Mouse (Mus musculus) frontal cortex, postnatal 25 days (tissue): ENCODE data around the gene Plau.

Experiments
- DNase-seq, 2 experiments: peaks; one replicate each; pipeline ENCODE4 v3.0.0; 2022; ENCODE audit warnings: low spot score in 2 of 2

Gene Plau

DNA sequence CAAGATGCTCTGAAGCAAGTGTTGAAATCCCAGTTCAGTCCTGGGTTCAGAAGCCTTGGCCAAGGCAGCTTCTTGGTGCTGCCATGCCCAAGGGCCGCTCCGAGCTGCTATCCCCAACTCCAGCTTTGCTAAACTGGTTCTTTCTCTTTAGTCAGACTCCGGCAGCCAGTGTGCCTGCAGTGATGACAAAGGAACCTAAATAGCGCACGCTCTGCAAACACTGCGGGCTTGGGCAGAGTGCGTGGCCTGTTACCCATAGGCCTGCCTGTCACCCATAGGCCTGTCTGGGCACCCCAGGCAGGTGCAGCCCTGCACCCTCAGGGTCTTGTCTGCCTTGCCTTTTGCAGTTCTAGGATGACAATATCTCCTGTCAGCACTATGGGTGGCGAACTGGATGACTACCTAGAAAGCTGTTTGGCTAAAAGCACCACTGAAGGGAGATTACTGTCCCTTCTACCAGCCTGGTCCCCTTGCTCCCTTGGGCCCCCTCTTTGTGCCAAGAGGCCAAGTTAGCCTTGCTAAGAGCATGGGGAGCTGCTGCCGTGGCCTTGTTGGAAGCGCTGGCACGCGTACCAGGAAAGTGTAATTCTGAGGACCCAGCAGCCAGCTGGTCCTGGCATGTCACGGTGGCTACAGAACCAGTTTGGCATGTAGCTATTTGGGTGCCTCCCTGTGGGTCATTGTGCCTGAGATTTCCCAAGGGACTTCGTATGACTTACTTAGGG, 30.2 kb upstream of the Plau start:
- DNase-seq, result no peak

DNA sequence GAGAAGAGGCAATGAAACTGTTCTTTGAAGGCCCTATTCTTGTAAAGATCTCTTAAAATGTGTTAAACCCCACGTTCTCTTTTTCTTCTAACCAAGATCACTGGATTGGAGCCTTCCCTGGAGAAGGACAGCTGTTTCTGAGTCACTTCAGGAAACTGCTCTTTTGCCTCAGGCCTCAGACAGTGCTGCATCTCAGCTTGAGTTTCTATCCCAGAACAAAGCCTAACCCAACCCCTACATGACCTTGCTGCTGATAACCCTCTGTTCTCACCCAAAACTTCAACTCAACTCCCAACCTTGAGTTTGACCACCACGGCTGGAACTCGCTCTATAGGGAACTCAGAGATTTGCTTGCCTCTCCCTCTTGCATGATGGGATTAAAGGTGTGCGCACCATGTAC, 27.1 kb upstream of the Plau start:
- no peak for DNase-seq

DNA sequence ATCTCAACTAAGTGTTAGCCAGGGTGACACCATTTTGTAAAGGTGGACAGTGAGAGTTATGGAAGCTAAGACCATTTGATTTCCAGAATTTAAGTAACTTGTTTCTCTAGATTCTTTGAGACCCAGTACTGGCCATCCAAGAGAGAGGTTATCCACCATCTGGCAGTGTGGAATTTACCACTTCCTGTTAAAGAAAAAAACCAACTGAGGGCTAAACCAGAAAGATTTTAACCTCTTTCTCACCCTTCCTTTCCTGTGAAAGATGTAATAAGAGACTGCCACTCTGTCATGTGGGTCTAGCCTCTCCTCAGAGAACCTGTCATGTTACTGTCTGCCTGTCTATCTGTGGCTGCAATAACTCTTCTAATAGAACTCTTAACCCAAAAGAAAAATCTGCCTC, 26.6 kb upstream of the Plau start:
- no peak for DNase-seq

DNA sequence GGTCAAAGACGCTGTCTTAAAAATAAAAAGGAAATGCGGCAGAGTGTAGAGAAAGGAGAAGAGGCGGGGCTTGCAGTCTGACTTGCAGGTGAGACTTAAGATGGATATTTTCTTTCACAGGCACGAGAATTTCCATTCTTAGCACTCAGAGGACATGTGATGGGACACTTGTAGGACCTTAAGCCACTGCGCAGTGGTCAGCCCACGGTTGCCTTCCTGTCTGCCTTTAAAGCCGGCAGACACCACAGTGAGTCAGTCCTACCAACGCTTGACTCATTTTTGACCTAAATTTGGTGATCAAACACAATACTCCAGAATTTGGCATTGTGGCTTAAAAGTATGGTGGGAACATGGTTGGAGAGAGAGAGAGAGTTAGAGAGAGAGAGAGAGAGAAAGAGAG, 25.2 kb upstream of the Plau start:
- no peak for DNase-seq

DNA sequence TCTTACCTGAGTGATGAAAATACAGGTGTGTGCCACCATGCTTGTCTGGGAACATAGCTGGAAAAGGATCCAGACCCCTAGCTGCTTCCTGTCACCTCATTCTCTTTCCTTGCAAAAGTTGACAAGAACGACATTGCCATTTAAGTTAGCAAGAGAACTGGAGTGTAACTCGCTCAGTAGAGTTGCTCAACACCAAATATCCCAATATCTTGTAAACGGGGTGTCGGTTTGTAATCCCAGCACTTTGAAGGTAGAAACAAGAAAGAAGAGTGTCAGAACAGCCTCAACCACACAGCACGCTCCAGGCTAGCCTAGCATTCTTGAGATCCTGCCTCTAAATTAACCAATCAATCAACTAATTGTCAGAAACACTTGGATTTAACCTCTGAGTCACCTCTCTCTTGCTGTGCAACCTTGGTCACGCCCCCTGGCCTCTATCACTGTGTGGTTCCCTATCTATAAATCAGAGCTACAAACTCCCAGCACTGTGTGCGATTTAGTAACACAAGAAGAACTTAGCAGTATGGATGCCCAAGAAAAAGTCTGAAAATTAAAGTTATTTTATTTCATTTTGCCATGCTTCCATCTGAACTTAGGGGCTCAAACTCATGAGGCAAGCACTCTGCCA, 24.6 kb upstream of the Plau start:
- no peak for DNase-seq

DNA sequence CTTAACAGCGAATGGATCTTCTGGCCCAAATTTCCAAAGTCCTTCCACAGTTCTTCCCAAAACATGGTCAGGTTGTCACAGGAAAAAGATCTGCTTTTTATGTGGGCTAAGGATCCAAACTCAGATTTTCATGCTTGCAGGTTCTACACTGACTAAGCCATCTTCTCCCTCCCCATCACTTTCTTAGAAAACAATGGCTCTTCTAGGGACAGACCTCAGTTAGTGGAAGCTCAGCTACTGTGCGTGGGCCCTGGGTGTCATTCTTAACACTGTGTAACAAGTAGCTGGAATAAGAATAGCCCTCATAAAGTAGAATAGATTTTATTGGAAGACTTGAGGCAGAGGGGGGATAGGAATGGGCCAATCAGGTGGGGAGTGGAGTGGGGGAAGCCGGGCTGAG, 21.0 kb upstream of the Plau start:
- no peak for DNase-seq

DNA sequence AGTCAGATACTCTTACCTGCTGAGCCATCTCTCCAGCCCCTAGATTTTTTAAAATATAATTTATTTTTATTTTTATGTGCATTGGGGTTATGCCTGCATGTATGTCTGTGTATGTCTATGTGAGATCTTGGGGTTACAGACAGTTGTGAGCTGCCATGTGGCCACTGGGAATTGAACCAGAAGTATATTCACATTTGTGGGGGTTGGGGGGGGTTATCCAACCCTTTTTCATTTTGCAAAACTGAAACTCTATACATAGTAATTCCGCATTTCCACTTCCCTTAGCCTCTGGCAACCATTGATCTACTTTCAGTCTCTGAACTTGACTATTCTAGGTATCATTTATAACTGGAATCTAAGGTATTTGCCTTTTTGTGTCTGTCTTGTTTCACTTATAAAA, 11.9 kb upstream of the Plau start:
- DNase-seq, result no peak

DNA sequence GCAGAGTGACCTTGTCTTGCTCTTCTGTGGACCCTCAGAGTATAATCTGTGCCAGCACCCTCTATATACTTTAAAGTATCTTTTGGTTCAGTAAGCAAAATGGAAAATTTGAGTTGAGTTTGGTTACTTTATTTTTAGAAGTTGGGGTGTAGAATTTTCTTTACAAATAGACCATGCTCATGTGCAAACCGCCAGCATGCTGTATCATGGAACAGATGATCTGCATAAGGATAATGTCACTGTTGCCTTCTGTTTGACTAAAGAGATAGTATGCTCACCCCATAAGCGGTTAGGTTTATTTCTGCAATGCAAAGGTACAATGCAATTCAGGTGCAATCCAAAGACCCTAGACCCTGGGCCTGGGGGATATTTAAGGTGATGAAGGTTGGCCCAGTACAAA, 10.9 kb upstream of the Plau start:
- DNase-seq, result no peak

DNA sequence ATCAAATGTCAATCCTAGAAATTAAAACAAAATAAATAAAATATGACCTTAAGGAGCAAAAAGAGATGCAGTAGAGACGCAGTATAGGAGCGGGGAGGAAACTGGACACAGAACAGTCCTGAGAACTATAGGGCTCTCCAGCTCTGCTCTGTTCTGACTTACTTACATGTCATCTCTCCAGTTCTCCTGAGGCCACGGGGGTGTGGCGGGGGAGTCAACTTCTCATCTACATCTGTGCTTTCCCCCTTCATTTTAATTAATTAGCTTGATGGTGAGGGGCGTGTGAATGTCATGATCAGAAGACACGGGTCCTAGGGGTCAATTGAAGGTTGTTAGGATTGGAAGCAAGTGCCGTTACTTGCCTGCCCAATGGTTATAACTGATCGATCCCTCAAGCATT, 9.4 kb upstream of the Plau start:
- no peak for DNase-seq

DNA sequence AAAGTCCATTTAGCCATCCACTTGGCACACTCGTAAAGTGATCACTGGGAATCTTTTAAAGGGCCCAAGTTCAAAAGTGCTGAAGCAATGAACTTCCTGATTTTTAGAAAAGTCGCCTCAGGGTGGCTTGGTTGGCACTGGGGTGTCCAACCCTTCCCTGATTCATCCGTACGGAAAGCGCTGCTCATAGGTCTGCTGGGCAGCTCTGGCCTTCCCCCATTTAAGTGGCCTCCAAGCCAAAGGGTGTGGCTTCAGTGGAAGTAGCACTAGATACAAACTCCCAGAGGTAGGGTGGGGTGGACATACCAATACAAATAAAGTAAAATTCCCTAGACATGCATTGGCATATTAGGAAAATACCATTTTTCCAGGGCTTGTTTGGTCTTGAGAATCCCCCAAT, 9.0 kb upstream of the Plau start:
- DNase-seq, result no peak

DNA sequence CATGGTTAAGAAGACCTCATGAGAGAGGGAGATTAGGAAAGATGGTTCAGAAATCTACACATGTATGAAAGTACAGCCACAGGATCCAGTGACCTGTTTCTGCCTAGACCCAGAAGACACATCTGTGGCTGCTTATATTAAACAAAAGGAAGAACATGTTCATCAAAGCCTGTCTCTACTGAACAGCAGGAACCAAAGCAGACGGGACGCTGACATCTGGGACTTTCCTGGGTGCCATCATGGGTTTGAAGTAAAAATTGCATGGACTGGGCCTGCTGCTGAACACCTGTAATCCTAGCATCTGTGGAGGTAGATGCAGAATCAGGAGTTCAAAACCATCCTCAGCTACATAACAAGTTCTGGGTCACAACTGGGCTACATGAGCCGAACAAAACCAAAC, 7.9 kb upstream of the Plau start:
- DNase-seq, result no peak

DNA sequence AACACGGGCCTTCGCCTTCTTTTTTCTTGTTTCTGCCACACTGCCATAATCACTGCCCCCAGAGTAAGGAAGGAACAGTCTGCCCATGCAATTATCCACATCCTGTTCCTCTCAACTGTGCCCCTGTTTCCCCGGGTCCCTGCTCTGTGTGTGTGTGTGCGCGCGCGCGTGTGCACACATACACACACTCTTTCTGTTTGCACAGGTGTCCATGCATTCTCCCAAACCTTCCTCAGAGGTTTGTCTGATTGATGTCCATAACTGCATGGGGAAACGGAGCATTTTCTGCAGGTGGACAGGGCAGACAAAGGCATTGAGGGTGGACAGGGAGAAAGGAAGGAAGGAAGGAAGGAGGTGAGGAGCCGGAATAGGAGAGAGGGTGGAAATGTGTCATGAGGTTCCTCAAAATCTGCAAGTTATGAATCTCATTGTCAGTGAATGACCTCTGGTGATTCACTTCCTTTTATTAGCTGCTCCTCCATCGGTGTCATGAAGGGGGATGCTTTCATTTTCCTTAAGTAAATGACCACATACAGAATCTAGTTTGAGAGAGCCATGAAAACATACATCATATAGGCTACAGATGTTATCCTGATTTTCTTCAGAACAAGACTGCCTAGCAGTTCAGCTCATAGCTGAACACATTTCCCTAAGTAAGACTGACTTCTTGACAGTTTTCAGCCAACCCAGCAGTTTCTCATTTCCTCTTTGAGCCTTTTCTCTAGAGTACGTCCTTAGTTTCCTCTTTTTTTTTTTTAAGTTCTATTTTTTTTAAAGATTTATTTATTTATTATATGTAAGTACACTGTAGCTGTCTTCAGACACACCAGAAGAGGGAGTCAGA, 6.7 kb upstream of the Plau start:
- DNase-seq, result no peak

DNA sequence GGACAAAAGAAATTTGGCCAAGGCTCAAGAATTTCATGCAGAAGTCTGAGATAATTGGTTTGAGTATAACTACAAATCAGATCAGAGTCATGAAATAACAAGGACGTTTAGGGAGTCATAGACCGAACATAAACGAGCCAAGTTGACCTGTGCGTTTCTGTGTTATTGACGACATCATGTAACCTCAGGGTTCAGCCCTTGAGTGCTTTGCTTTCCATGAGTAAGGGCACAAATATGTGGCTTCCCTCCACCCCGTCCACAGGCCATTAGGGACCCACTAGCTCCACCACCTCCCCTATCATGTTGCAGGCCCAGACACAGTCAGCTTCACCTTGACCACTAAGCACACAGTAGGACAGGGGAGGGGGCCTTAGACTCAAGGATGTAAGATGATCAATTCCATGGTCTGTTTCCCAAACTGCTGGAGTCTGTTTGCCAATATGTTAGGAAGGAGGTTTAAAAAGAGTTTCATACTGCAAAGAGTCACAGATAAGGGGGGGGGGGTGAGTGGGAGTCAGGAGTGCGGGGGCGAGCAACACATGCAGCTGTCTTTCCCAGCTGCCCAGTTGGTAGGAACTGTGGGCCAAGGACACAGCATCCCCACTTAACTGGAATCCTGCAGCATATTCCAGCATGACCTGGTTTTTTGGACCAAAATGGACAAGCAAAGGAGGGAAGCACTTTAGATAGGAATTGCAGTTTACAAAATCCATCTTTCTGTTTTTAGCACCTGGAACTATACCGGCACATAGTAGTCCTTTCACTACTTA, 5.1 kb upstream of the Plau start:
- DNase-seq, result no peak

DNA sequence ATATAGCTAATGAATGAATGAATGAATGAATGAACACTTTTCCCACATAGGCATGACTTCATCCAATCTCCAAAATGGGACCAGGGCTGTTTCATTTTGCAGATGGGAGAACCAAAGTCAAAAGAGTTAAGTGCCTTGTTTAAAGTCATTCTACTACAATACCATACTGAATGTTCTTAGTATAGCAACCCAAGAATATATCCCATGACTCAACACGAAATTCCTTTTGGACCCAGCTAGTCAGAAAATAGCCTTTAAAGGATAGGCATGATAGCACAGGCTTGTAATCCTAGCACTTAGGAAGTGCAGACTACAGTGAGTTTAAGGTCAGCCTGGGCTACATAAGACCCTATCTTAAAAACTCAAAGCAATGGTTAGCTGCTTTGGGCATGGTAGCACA, 4.5 kb upstream of the Plau start:
- no peak for DNase-seq

DNA sequence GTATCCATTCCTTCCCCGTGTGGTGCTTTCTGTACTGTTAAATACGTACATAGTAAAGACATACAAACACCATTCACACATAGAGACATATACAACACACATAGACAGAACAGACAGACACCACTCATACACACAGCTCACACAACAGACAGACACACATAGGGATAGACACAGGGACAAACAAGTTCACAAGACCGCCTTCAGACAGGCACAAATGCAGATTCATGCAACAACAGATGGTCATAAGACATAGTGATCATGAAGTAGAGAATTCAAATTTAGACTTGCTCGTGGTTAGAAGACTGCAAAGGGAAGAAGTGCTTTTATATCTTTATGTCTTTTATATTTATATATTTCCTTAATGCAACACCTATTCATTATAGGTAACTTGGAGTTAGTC, 2.9 kb upstream of the Plau start:
- DNase-seq, result no peak

DNA sequence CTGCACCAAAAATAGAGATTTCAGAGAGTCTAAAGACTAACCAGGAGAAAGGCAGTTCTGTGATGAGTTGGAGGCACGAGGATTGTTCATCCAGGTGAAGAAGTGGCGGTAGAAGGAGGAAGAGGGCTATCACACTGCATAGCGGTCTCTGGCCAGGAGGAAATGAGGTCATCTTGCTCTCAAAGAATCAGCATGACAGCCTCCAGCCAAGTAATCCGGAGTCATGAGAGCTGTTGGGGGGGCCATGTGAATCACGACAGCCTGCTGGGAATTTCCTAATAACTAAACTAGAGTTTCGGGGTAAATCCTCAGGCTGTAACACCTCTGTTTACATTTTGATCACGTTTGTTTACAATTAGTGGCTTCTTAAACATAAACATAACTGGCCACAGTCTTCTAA, 2.3 kb upstream of the Plau start:
- DNase-seq, result no peak

DNA sequence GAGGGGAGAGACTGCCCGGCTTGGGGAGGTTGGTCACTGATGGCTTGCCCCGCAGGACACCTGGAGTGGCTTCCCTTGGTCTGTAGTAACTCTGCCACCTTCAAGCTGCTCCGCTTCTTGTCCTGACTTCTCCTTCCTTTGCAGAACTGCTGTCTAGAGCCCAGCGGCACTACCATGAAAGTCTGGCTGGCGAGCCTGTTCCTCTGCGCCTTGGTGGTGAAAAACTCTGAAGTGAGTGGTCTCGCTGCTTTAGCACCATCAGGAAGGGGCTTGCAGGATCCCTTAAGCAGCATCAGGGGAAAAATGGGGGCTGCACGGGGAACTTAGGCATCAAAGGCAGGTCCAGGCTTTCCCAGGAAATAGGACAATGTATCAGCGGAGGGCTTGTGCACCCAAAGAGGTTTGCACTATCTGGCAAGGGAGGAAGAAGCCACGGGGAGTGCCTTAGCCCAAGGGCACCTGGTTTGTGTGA, 481 bp downstream of the Plau start:
- DNase-seq, result no peak

DNA sequence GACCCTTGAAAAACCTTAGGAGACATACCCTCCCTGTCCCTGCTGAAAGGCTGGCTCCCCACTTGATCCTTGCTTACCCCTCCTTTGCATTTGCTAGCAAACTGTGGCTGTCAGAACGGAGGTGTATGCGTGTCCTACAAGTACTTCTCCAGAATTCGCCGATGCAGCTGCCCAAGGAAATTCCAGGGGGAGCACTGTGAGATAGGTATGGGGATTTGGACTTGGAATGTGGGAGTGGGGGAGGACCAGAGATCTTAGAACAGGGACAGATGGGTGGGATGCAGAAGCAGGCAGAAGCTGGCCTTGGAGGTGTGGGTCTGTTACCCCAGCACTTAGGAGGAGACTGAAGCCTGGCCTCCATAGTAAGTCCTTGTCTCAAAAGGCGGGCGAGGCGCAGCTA, 1.2 kb downstream of the Plau start:
- DNase-seq, result no peak

DNA sequence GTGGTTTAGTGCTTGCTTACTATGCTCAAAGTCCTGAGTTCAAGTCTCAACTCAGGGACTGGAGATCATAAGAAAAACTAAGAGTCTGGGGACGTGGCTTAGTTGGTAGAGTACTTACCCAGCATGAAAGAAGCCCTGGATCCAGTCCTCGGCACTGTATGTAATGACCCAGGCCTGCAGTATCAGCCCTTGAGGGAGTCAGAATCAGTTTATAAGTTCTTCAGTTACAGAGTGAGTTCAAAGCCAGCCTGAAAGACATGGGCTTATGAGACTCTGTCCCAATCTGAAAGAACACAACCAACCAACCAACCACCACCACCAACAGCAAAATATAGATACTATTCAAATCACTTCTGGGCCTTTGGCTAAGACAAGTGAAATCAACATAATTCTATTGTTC, 5.1 kb downstream of the Plau start:
- no peak for DNase-seq

DNA sequence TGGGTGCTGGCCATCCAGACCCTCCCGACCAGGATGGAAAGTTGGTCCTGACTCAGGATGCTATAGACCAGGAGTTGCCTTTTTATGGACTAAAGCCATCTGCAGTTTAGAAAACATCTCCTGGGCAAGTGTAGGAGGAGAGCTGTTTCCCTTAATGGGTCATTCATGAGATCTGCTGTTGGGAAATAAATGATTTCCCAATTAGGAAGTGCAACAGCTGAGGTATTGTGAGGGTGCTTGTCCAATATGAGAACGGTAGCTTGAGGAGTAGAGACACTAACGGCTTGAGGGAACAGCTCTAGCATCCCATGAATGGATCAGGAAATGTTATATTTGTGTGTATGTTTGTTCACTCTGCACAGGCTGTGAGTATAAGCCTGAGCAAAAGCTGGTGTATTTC, 6.2 kb downstream of the Plau start:
- DNase-seq, result no peak

DNA sequence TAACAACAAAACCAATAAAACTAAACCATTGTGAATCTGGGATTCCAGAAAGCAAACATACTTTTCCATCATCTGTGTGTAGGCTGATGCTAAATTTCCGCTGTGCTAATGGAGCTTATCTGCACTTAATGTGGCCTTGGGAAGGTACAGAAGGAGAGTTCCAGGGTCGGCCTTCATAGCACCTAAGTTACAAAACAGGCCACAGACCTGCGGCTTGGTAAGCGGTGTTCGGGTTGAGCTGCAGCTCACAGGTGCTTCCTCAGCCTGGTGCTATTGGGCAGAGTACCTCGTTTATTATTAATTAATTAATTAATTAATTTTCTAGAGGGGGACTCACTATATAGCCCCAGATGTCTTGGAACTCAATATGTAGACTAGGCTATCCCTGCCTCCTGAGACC, 7.7 kb downstream of the Plau start:
- DNase-seq, result no peak
